Mouse (Mus musculus) NIH3T3 (cell line): ENCODE results near the gene Olfr46.
"Not testable (repeated sequence)": the region's sequence is repeated elsewhere in the genome, so short reads cannot be mapped to it uniquely, and the experiment has no call there.

Experiments
- DNase-seq: peaks from one replicate; pipeline ENCODE4 v3.0.0-alpha.2; 2012; ENCODE audit warnings: low read depth

Gene Olfr46

DNA sequence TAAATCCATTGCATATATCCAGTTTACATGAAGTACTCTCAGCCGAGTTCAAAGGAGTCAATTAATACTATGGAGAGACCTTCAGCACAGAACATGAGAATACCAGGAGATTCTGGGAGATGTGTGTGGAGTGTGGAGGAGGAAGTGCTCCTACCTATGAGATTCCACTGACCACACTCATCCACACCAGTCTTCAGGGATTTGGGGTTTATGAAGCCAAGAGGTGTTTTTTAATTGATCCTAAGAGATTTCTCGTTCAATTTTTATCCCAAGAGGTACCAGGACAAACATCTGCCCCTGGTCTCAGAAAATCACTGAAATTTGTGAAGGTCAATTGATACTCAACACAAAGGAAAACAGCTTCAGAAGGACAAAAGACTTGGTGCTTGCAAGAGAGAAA lies at the start of gene Olfr46:
TSS of gene Olfr46 (plus strand) at position 301 of the 400 bp plus-strand sequence.
- DNase-seq: not testable (repeated sequence)

DNA sequence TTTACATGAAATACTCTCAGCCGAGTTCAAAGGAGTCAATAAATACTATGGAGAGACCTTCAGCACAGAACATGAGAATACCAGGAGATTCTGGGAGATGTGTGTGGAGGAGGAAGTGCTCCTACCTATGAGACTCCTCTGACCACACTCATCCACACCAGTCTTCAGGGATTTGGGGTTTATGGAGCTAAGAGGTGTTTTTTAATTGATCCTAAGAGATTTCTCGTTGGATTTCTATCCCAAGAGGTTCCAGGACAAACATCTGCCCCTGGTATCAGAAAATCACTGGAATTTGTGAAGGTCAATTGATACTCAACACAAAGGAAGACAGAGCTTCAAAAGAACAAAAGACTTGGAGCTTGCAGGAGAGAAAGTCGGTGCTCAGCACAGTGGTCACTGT lies 33.5 kb upstream of the Olfr46 start, which contains the start of gene Olfr538:
TSS of gene Olfr538 (plus strand) at position 301 of the 400 bp plus-strand sequence.
- no peak for DNase-seq

DNA sequence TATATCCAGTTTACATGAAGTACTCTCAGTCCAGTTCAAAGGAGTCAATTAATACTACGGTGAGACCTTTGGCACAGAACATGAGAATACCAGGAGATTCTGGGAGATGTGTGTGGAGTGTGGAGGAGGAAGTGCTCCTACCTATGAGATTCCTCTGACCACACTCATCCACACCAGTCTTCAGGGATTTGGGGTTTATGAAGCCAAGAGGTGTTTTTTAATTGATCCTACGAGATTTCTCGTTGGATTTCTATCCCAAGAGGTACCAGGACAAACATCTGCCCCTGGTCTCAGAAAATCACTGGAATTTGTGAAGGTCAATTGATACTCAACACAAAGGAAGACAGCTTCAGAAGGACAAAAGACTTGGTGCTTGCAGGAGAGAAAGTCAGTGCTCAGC lies 27.6 kb downstream of the Olfr46 start, which contains the start of gene Olfr61:
TSS of gene Olfr61 (plus strand) at position 301 of the 400 bp plus-strand sequence.
- DNase-seq: not testable (repeated sequence)

DNA sequence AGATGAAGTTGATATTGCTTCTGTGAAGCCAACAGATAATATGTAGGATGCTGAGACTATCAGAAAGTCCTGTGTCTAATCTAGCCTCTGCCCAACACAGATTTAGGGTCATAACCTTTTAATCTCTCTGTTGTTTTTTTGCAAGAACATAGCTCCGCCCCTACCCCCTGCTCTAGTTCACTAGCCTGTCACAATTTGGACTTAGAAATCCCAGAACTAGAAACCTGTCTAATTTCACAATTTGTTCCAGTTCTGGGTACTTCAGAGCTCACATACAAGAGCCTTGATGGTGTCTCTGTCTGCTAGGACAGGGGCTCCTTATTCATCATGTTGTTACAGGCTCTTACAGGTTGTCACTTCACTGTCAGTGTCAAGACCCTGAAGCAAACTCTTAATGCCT lies 29.5 kb downstream of the Olfr46 start:
- no peak for DNase-seq

DNA sequence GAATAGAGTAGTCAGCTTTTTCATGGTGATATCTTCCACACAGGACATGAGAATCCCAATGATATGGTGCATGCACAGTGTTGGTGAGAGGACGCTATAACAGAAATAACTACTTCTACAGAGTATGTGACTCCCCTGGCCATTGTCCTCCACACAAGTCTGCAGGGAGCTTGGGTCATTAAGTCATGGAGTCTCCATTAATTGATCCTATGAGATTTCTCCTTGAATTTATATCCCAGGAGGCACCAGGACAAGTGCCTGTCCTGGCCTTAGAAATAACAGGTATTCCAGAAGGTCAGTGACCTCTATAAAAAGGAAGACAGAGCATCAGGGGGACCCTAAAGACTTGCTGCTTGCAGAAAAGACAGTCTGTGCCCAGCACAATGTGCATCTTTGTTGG lies 45.1 kb downstream of the Olfr46 start, which contains the start of gene Olfr53:
TSS of gene Olfr53 (plus strand) at position 301 of the 400 bp plus-strand sequence.
- DNase-seq: no peak

DNA sequence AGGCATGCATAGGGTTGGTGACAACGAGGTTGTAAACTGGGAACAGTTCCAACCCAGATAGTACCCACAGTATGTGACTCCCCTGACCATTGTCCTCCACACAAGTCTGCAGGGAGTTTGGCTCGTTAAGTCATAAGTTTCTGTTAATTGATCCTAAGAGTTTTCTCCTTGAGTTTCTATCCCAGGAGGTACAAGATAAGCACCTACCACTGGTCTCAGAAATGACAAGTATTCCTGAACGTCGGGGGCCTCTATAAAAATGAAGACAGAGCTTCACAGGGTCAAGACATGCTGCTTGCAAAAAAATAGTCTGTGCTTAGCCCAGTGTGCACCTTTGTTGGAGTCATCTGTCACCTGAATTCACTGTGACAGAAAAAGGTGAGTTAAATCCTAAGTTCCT lies 58.6 kb downstream of the Olfr46 start, which contains the start of gene Olfr539:
TSS of gene Olfr539 (plus strand) at position 301 of the 400 bp plus-strand sequence.
- DNase-seq: no peak
